Mouse (Mus musculus) hindbrain, embryonic 13.5 days (tissue): ENCODE data around the gene Tmem238. TPM values are rescaled to one million over a fixed set of nuclear protein-coding genes. Genes with fewer than 3 reads are reported as not detected.
"Not testable (repeated sequence)": the region's sequence is repeated elsewhere in the genome, so short reads cannot be mapped to it uniquely, and the experiment has no call there.

ENCODE experiments used
- ATAC-seq: fragments of 200-750 bp; cut with Nextera tagmentation; 2 replicates; pipeline ENCODE4 v1.8.0; 2017; ENCODE audit warnings: moderate TSS enrichment; ENCODE audit not compliant: low FRiP score
- H3K27ac ChIP-seq: fragments of 300-500 bp; sonication (generic); 2 replicates; pipeline ENCODE4 v1.5.1; 2015; ENCODE audit warnings: inconsistent platforms, mild to moderate bottlenecking, moderate library complexity
- H3K27me3 ChIP-seq: fragments of 300-500 bp; sonication (generic); 2 replicates; pipeline ENCODE4 v1.6.1; 2015; ENCODE audit warnings: mild to moderate bottlenecking, inconsistent platforms
- H3K36me3 ChIP-seq: fragments of 300-500 bp; sonication (generic); 2 replicates; pipeline ENCODE4 v1.6.1; 2015; ENCODE audit warnings: mild to moderate bottlenecking, inconsistent platforms
- H3K4me1 ChIP-seq: fragments of 300-500 bp; sonication (generic); replicated peaks from 2 replicates; pipeline ENCODE4 v1.6.1; 2015; ENCODE audit warnings: inconsistent platforms
- H3K4me2 ChIP-seq: fragments of 300-500 bp; sonication (generic); 2 replicates; pipeline ENCODE4 v1.6.1; 2015; ENCODE audit warnings: inconsistent platforms, mild to moderate bottlenecking, moderate library complexity
- H3K4me3 ChIP-seq: fragments of 300-500 bp; sonication (generic); 2 replicates; pipeline ENCODE4 v1.5.1; 2015; ENCODE audit warnings: mild to moderate bottlenecking, inconsistent platforms
- H3K9ac ChIP-seq: fragments of 300-500 bp; sonication (generic); 2 replicates; pipeline ENCODE4 v1.6.1; 2015; ENCODE audit warnings: mild to moderate bottlenecking, inconsistent platforms
- H3K9me3 ChIP-seq: fragments of 300-500 bp; sonication (generic); 2 replicates; pipeline ENCODE4 v1.6.1; 2016; ENCODE audit warnings: inconsistent platforms
- WGBS: fragments of 180-500 bp; shearing (Covaris S2); methylation state at CpG from one replicate; pipeline ENCODE4 v1.1.7; 2015; 5-methylcytosine and 5-hydroxymethylcytosine counted together
- polyA plus RNA-seq: library from polyadenylated mRNA; unstranded; fragments of >200 nt; fragmentation: Nextera tagmentation; extraction: Ambion mirVana; gene quantifications from 2 replicates; pipeline ENCODE4 v1.2.1, GENCODE M21; 2015

Gene Tmem238
- 2.5 and 3.5 TPM in 2 replicates for polyA plus RNA-seq

DNA sequence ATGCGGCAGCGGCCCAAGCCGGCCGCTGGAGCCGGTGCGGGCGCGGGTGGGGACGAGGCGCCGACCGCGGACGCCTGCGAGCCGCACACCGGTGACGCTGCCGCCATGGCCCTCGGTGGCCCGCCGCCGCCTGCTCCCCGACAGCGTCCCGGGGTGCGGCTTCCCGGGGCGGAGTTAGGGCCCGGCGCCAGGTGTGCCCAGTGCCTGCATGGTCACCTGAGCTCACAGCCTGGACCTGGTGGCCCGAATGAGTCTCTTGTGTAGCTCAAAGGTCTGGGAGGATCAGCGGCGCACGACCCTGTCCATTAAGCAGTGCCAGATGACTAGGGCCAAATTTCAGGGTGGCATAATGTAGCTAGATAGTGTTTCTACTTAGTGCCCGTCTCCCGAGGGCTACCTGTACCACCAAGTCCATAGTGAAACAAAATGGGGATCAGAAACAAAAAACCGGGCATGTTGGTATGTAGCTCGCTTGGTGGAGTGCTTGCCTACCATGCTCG, at the start of gene Tmem238:
Gene Tmem238, minus strand, starts transcription at position 221 of the 500 bp plus-strand sequence.
- Histone ChIP-seq H3K36me3 (peaks cover 5% of the 10 kb centered on the region), H3K4me2 (peak within 1 kb of the TSS; percentile 84), H3K9ac (peak within 1 kb of the TSS; percentile 86), H3K27ac (peak within 1 kb of the TSS; percentile 55), H3K4me3 (peak within 1 kb of the TSS; percentile 56), H3K4me1 (peaks cover 25% of the 10 kb centered on the region), H3K9me3 (no peaks in the 10 kb centered on the region), H3K27me3 (peaks cover 35% of the 10 kb centered on the region)
- no peak for ATAC-seq
- 11% methylated on average over 37 of the region's 40 CpGs for WGBS

DNA sequence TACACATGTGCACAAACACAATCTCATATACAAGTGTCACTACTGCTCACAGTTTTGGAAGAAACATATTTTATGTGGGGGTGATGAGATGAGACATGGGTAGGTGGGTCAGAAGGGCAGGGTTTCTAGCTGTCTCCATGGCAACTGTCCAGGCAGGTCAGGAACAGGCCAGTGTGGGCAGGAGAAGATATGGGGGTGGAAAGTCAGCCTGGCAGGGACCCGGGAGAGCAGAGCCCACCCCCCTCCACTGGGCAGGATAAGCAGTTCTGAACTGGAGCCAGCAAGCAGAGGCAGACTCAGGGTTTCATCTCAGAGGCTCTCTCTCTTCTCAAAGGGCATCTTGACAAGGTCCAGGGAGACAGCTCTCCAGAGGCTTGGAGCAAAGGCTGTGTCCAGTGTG, 48.2 kb upstream of the Tmem238 start:
- Histone ChIP-seq H3K4me1 (peaks cover 38% of the 10 kb centered on the region), H3K36me3 (peaks cover 10% of the 10 kb centered on the region; the same call in 1 of the 2 replicates), H3K4me3 (no peak overlapping the region), H3K9me3 (no peaks in the 10 kb centered on the region), H3K27me3 (peaks cover 46% of the 10 kb centered on the region), H3K9ac (peak overlapping the region; percentile 43), H3K27ac (no peak overlapping the region), H3K4me2 (no peak overlapping the region)
- WGBS = 17% methylated on average over 1 of the region's 1 CpGs
- ATAC-seq = no peak

DNA sequence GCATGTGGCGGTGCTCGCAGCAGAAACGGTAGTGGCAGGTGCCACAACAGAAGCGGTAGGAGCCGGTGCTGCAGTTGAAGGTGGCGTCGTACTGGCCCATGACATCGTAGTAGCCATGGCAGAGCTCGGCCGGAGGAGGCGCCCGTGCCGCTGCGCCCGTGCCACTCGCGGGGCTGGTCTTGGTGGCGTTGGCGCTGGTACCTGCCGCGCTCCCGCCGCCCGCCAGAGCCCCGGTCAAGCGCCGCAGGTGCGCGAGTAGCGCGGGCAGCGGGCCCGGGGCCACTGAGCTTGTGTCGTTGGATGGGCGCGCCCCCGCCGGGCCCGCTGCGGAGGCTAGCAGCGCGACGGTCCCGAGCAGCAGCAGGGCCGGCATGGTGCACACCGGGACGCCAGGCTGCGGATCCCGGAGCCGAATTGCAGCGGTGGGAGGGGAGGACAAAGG, 46.9 kb upstream of the Tmem238 start:
- WGBS = under 1% methylated on average over 51 of the region's 51 CpGs
- H3K9me3 ChIP-seq = no peaks in the 10 kb centered on the region
- peak; percentile 90 for ATAC-seq
- peak overlapping the region; percentile 85 for H3K9ac ChIP-seq
- H3K4me1 ChIP-seq = peaks cover 26% of the 10 kb centered on the region
- H3K27me3 ChIP-seq = peaks cover 50% of the 10 kb centered on the region
- H3K4me3 ChIP-seq = peak overlapping the region; percentile 62
- peak overlapping the region; percentile 82 for H3K4me2 ChIP-seq
- H3K27ac ChIP-seq = peak overlapping the region; percentile 94
- H3K36me3 ChIP-seq = peaks cover 21% of the 10 kb centered on the region

DNA sequence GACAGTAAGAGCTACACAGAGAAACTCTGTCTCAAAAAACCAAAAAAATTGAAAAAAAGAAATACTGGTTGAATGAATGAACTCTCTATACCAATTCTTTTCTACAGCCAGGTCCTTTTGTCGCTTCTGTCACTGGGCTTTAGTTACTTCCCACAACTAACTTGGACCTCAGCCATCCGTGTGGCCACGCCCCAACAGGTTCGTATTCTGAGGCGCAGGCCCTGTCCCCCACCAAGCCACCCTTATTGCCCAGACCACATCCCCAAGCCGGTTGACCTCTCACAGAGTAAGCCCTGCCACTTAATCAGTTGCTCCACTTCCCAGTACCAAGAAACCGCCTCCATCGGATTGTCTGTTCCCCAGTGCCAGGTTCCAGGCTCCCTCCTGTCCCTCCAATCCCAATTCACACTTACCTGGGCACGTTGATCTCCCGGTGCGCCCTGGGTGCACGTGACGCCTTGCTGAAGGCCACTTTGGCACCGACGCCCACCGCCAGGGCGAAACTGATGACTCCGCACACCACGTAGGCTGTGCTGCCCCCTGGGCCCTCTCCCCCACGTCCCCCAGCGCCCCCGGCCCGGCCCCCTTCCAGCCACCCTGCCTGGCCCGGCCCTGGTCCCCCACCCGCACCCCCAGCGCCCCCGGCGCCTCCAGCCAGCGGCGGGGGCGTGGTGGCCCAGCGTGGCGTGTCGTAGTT, 46.3 kb upstream of the Tmem238 start:
- H3K4me2 ChIP-seq = peak overlapping the region; percentile 82
- peak overlapping the region; percentile 62 for H3K4me3 ChIP-seq
- H3K4me1 ChIP-seq = peaks cover 24% of the 10 kb centered on the region
- peaks cover 55% of the 10 kb centered on the region for H3K27me3 ChIP-seq
- H3K36me3 ChIP-seq = peaks cover 22% of the 10 kb centered on the region
- H3K9ac ChIP-seq = peak overlapping the region; percentile 85
- 5% methylated on average over 33 of the region's 34 CpGs for WGBS
- no peak; the same call in 1 of the 2 replicates for ATAC-seq
- H3K27ac ChIP-seq = peak overlapping the region; percentile 94
- no peaks in the 10 kb centered on the region for H3K9me3 ChIP-seq

DNA sequence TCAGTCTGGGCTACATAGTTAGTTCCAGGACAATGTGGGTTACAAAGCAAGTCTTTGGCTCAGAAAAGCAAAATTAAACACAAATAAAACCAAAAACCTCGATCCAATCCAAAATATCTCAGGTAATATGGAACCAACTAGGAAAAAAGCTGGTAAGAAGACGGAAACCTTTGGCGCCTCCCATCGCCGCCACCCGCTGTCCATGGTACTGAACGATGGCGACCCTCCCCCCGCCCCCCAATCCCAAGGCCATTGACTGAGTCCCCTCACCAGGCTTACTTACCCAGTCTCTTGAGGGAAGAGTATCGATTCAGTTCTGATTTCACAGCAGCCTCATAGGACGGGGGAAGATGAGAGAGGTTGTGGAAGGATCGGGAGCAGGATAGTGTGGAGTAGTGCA, 41.0 kb upstream of the Tmem238 start:
- H3K36me3 ChIP-seq = peaks cover 54% of the 10 kb centered on the region
- WGBS = 8% methylated on average over 12 of the region's 12 CpGs
- H3K4me1 ChIP-seq = peaks cover 8% of the 10 kb centered on the region
- no peak overlapping the region for H3K27ac ChIP-seq
- H3K4me3 ChIP-seq = no peak overlapping the region
- H3K9ac ChIP-seq = 0 out of 2 replicates have a peak overlapping the region, but pooled peaks have one; percentile 35
- ATAC-seq = no peak
- H3K4me2 ChIP-seq = no peak overlapping the region
- peaks cover 57% of the 10 kb centered on the region for H3K27me3 ChIP-seq
- H3K9me3 ChIP-seq = no peaks in the 10 kb centered on the region

DNA sequence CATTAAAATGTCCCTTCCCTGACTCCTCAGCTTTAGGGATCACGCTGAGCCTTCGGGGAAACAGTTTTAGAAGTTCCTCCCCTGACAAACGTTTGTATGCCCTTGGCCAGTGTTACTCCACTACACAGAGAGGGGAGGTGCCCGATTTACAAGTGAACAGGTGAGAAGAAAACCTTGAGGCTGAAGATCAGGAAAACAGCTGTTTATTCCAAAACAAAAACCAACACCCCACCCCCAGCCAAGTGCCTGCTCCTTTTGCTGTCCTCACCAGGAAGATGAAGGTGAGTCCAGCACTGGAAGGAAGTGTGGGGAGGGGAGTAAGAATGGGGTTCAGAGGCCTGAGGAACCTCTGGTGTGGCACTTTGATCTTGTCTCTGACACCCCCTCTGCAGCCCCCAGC, 35.9 kb upstream of the Tmem238 start:
- no peak overlapping the region for H3K9ac ChIP-seq
- ATAC-seq = no peak
- H3K9me3 ChIP-seq = no peaks in the 10 kb centered on the region
- H3K27ac ChIP-seq = no peak overlapping the region
- H3K4me2 ChIP-seq = no peak overlapping the region
- WGBS = 47% methylated on average over 4 of the region's 4 CpGs
- H3K36me3 ChIP-seq = peaks cover 32% of the 10 kb centered on the region
- H3K4me3 ChIP-seq = no peak overlapping the region
- H3K4me1 ChIP-seq = no peaks in the 10 kb centered on the region
- peaks cover 19% of the 10 kb centered on the region for H3K27me3 ChIP-seq

DNA sequence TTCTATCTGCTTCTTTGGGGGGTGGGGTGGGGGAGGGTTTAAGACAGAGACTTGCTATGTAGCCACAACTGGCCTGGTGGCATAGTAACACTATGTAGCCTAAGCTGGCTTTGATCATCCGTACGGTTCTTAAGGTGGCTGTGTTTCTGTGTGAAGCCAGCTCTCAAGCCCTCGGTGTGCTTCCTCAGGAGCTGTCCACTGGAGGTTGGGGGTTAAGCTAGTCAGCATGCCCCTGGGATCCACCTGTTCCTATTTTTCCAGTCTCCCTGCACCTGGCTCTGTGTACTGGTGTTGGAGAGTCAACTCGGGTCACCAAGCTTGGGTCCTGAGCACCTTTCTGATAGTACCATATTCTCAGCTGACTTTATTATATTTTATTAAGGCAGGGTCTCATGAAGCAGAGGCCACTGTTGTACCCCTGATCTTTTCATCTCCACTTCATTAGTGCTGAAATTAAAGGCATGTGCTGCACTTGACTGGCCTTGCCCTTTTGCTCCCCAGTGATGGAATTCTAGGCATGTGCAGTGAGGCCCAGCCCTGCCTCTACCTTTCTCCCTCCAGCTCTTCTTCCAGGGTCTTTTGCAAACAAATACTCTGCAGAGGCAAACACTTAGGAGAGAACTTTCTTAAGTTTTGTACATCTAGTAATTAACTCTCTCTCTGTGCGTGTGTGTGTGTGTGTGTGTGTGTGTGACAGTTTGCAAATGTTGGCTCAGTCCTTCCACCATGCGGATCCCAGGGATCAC, 32.9 kb upstream of the Tmem238 start:
- no peak overlapping the region for H3K27ac ChIP-seq
- no peak for ATAC-seq
- H3K9me3 ChIP-seq = no peaks in the 10 kb centered on the region
- no peaks in the 10 kb centered on the region for H3K4me1 ChIP-seq
- H3K4me2 ChIP-seq = no peak overlapping the region
- H3K9ac ChIP-seq = no peak overlapping the region
- H3K36me3 ChIP-seq = 0 out of 2 replicates have a peak, but pooled peaks cover 3% of the 10 kb centered on the region
- WGBS = 68% methylated on average over 6 of the region's 6 CpGs
- no peak overlapping the region for H3K4me3 ChIP-seq
- 0 out of 2 replicates have a peak, but pooled peaks cover 3% of the 10 kb centered on the region for H3K27me3 ChIP-seq

DNA sequence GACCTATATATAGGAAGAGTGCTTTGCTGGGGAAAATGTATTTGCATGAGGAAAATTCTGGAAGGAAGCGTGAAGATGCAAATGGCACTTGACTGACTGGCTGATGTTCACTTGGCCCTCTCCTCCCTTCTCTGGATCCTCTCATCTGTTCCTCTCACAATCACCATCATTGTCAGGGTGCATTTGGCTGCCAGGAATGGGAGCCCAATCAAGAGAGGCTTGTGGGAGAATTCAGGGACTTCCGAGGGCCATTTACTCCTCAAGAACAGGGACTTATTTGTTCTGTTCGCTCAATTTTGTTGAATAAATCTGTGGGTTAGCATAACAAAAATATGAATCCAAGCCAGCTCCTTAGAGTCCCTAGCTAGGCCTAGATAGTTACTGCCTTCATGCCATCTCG, 32.2 kb upstream of the Tmem238 start:
- H3K4me2 ChIP-seq = no peak overlapping the region
- ATAC-seq = no peak

DNA sequence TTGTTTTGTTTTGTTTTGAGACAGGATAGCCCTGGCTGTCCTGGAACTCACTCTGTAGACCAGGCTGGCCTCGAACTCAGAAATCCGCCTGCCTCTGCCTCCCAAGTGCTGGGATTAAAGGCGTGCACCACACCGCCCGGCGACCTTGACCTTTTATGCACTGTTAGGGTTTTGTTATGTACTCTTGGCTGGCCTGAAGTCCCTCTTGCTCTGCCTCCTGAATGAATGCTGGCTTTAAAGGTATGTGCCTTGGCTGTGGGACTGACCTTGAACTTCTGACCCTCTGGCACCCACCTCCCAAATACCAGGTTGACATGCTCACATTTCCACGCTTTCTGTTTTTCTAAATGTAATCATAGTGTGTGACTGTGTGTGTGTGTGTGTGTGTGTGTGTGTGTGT, 31.5 kb upstream of the Tmem238 start:
- WGBS = 94% methylated on average over 7 of the region's 7 CpGs
- not testable (repeated sequence) for H3K27ac ChIP-seq, H3K9me3 ChIP-seq, H3K4me2 ChIP-seq, H3K27me3 ChIP-seq, ATAC-seq, H3K9ac ChIP-seq, H3K4me3 ChIP-seq, H3K4me1 ChIP-seq, H3K36me3 ChIP-seq

More for the DNA sequence above, 32.2 kb upstream of the Tmem238 start:
- H3K4me3 ChIP-seq = no peak overlapping the region
- no peaks in the 10 kb centered on the region for H3K36me3 ChIP-seq
- 87% methylated on average over 4 of the region's 4 CpGs for WGBS
- no peak overlapping the region for H3K27ac ChIP-seq
- no peaks in the 10 kb centered on the region for H3K4me1 ChIP-seq
- 0 out of 2 replicates have a peak, but pooled peaks cover 3% of the 10 kb centered on the region for H3K27me3 ChIP-seq
- H3K9me3 ChIP-seq = no peaks in the 10 kb centered on the region
- H3K9ac ChIP-seq = no peak overlapping the region

DNA sequence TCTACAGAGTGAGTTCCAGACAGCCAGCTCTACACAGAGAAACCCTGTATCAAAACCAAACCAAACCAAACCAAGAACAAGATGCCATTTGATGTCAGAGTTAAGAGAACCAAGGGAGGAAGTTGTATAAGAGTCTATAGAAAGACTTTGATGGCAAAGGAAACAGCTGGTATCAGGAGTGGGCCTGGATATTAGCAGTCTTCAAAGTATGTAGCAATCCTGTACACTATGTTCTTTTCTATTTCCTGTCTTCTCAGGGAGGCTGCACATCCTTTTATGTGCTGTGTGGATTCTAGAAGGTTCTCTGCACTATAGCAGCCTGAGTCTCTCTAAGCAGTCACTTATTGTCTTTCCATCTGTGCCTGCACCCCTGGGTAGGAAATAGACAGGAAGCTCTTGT, 27.1 kb upstream of the Tmem238 start:
- no peaks in the 10 kb centered on the region for H3K27me3 ChIP-seq
- no peak for ATAC-seq
- H3K36me3 ChIP-seq = no peaks in the 10 kb centered on the region
- H3K9ac ChIP-seq = no peak overlapping the region
- H3K4me1 ChIP-seq = peaks cover 6% of the 10 kb centered on the region
- no peak overlapping the region for H3K27ac ChIP-seq
- H3K4me3 ChIP-seq = no peak overlapping the region
- no peak overlapping the region for H3K4me2 ChIP-seq
- no peaks in the 10 kb centered on the region for H3K9me3 ChIP-seq

DNA sequence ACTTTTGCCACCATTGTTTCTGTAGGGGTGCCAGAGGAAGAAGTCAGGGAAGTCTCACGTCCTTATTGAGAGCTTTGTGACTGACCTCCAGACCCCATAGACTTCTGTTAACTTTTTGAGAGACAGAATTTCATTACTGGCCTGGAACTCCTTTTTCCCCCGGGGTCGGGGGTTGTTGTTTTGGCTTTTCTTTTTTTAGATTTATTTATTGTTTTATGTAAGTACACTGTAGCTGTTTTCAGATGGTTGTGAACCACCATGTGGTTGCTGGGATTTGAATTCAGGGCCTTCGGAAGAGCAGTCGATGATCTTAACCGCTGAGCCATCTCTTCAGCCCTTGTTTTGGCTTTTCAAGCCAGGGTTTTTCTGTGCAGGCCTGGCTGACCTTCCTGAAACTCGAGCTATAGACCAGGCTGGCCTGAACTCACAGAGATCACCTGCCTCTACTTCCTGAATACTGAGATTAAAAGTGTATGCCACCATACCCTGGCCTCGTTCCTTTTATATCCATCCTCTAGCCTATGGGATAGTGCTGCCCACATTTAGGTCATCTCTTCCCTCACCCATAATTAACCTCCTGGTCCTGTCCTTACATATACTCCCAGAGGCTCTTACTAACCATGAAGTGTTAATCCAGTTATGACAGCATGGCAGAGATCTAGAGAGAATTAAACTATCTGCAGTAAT, 23.8 kb upstream of the Tmem238 start:
- WGBS = 25% methylated on average over 8 of the region's 8 CpGs
- peak overlapping the region; percentile 97 for H3K4me3 ChIP-seq
- H3K36me3 ChIP-seq = peaks cover 17% of the 10 kb centered on the region
- H3K27ac ChIP-seq = peak overlapping the region; percentile 98
- H3K9ac ChIP-seq = peak overlapping the region; percentile 69
- no peak for ATAC-seq
- no peaks in the 10 kb centered on the region for H3K27me3 ChIP-seq
- H3K4me1 ChIP-seq = peaks cover 32% of the 10 kb centered on the region
- peak overlapping the region; percentile 82 for H3K4me2 ChIP-seq
- no peaks in the 10 kb centered on the region for H3K9me3 ChIP-seq
